Mouse (Mus musculus): ENCODE results near the gene Snx29. TPM values are rescaled to one million over a fixed set of nuclear protein-coding genes. Genes with fewer than 3 reads are reported as not detected.

The Snx29 gene
- polyA plus RNA-seq, 1 experiment from 2014 or later, result 10.2 TPM

- Histone ChIP-seq H3K27me3 (ENCODE audit: control insufficient read depth, insufficient read depth, low read length) (no peaks in the 10 kb centered on the region), H3K4me2 (ENCODE audit: low read depth, low read length) (no peak overlapping the region), H3K9ac (ENCODE audit: low read length) (no peak overlapping the region), H3K27ac (ENCODE audit: low read length) (no peak overlapping the region; the same call in 1 of the 2 replicates), H3K4me1 (ENCODE audit: control insufficient read depth, insufficient read depth, low read length) (peaks cover 7% of the 10 kb centered on the region; the same call in 1 of the 2 replicates), H3K9me3 (replicated peaks; ENCODE audit: control insufficient read depth, low read length) (no peaks in the 10 kb centered on the region), H3K36me3 (ENCODE audit: control insufficient read depth, insufficient read depth, low read length) (no peaks in the 10 kb centered on the region), H3K4me3 (replicated peaks; ENCODE audit: low read length) (no peak overlapping the region)
- ATAC-seq (ENCODE audit: insufficient read depth, low FRiP score), result no peak
- WGBS, result 70% methylated on average over 6 of the region's 6 CpGs
These were observed 151.3 kb downstream of the Snx29 start for GRCm38 (mm10) chr16:11473893-11474505.

GRCm38 (mm10) chr16:11475137-11475943, 152.6 kb downstream of the Snx29 start:
- H3K36me3 ChIP-seq (ENCODE audit: control insufficient read depth, insufficient read depth, low read length), result no peaks in the 10 kb centered on the region
- no peaks in the 10 kb centered on the region for H3K9me3 ChIP-seq (replicated peaks; ENCODE audit: control insufficient read depth, low read length)
- no peak overlapping the region for H3K9ac ChIP-seq (ENCODE audit: low read length)
- peak overlapping the region; percentile 46 for H3K27ac ChIP-seq (ENCODE audit: low read length)
- no peaks in the 10 kb centered on the region for H3K27me3 ChIP-seq (ENCODE audit: control insufficient read depth, insufficient read depth, low read length)
- no peak overlapping the region for H3K4me2 ChIP-seq (ENCODE audit: low read depth, low read length)
- WGBS, result 62% methylated on average over 10 of the region's 10 CpGs
- peaks cover 7% of the 10 kb centered on the region; the same call in 1 of the 2 replicates for H3K4me1 ChIP-seq (ENCODE audit: control insufficient read depth, insufficient read depth, low read length)
- no peak overlapping the region for H3K4me3 ChIP-seq (replicated peaks; ENCODE audit: low read length)
- peak; percentile 37; the same call in 1 of the 2 replicates for ATAC-seq (ENCODE audit: insufficient read depth, low FRiP score)

- no peaks in the 10 kb centered on the region for H3K36me3 ChIP-seq (ENCODE audit: control insufficient read depth, insufficient read depth, low read length)
These were observed 153.6 kb downstream of the Snx29 start for GRCm38 (mm10) chr16:11476314-11476713.

DNA sequence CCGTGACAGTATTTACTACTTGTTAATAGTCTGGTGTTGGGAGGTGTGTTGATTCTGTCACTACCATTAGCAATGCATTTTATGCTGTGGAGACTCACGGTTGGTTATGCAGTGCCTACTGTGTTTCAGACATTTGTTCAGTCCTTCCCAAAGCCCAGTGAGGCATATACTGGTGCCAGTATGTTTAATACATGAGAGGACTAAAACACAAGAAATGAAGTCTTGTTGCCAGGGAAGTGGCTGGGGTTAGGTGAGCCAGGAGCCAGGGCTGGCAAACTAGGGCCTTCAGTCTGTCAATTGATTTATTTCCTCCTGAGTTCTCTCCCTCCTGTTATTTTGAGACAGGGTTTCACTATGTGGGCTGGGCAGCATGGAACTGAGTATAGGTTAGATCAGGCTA, 154.3 kb downstream of the Snx29 start:
- no peak overlapping the region for H3K27ac ChIP-seq (ENCODE audit: low read length)
- ATAC-seq (ENCODE audit: insufficient read depth, low FRiP score), result no peak
- H3K4me2 ChIP-seq (ENCODE audit: low read depth, low read length), result no peak overlapping the region
- H3K4me1 ChIP-seq (ENCODE audit: control insufficient read depth, insufficient read depth, low read length), result peaks cover 7% of the 10 kb centered on the region; the same call in 1 of the 2 replicates
- H3K9ac ChIP-seq (ENCODE audit: low read length), result no peak overlapping the region
- H3K9me3 ChIP-seq (replicated peaks; ENCODE audit: control insufficient read depth, low read length), result no peaks in the 10 kb centered on the region
- no peaks in the 10 kb centered on the region for H3K27me3 ChIP-seq (ENCODE audit: control insufficient read depth, insufficient read depth, low read length)
- H3K4me3 ChIP-seq (replicated peaks; ENCODE audit: low read length), result no peak overlapping the region
- H3K36me3 ChIP-seq (ENCODE audit: control insufficient read depth, insufficient read depth, low read length), result no peaks in the 10 kb centered on the region
- 74% methylated on average over 2 of the region's 2 CpGs for WGBS

More at GRCm38 (mm10) chr16:11476314-11476713, 153.6 kb downstream of the Snx29 start:
- H3K27me3 ChIP-seq (ENCODE audit: control insufficient read depth, insufficient read depth, low read length), result no peaks in the 10 kb centered on the region
- H3K4me2 ChIP-seq (ENCODE audit: low read depth, low read length), result no peak overlapping the region
- H3K9ac ChIP-seq (ENCODE audit: low read length), result no peak overlapping the region
- H3K4me1 ChIP-seq (ENCODE audit: control insufficient read depth, insufficient read depth, low read length), result peaks cover 7% of the 10 kb centered on the region; the same call in 1 of the 2 replicates
- no peak for ATAC-seq (ENCODE audit: insufficient read depth, low FRiP score)
- 94% methylated on average over 1 of the region's 1 CpGs for WGBS
- H3K4me3 ChIP-seq (replicated peaks; ENCODE audit: low read length), result no peak overlapping the region
- peak overlapping the region; percentile 46 for H3K27ac ChIP-seq (ENCODE audit: low read length)
- H3K9me3 ChIP-seq (replicated peaks; ENCODE audit: control insufficient read depth, low read length), result no peaks in the 10 kb centered on the region

DNA sequence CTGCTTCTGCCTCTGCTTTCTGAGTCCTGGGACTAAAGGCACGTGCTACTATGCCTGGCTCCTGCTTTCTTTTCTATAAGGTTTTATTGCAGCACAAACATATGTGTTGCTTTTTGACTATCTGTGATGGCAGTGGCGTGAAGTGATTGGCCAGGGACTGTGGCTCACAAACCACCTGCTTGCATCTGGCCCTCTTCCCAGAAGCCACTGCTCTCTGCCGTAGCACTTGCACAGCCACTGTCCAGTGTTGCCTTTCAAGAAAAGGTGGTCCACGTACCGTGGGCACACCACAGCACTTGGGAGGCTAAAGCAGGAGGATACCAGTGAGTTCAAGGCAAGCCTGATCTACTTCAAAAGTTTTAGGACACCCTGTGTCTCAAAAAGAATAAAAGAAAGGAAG, 154.9 kb downstream of the Snx29 start:
- Histone ChIP-seq H3K36me3 (ENCODE audit: control insufficient read depth, insufficient read depth, low read length) (no peaks in the 10 kb centered on the region), H3K9ac (ENCODE audit: low read length) (no peak overlapping the region), H3K27ac (ENCODE audit: low read length) (no peak overlapping the region), H3K4me1 (ENCODE audit: control insufficient read depth, insufficient read depth, low read length) (peaks cover 7% of the 10 kb centered on the region; the same call in 1 of the 2 replicates), H3K27me3 (ENCODE audit: control insufficient read depth, insufficient read depth, low read length) (no peaks in the 10 kb centered on the region), H3K4me3 (replicated peaks; ENCODE audit: low read length) (no peak overlapping the region), H3K9me3 (replicated peaks; ENCODE audit: control insufficient read depth, low read length) (no peaks in the 10 kb centered on the region), H3K4me2 (ENCODE audit: low read depth, low read length) (no peak overlapping the region)
- no peak for ATAC-seq (ENCODE audit: insufficient read depth, low FRiP score)
- 85% methylated on average over 5 of the region's 5 CpGs for WGBS

DNA sequence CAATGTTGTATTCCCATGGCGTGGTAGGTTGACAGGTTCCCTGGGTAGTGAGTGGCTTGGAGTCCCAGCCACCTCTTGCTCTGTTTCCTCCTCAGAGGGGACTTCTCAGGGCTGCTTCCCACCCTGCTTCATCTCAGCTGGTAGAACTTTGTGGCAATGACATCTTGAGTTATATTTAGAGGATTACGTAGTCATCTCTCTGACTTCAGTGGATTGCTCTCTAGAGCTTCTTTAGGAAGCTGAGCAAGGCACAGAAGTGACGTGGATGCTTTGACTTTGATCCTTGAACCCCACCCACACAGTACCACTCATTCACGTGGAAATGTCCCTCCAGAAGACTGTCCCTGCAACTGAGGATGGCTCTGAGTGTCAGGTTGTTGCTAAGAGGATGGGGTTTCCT, 156.9 kb downstream of the Snx29 start:
- ATAC-seq (ENCODE audit: insufficient read depth, low FRiP score), result no peak
- Histone ChIP-seq H3K27ac (ENCODE audit: low read length) (no peak overlapping the region), H3K9ac (ENCODE audit: low read length) (no peak overlapping the region), H3K4me1 (ENCODE audit: control insufficient read depth, insufficient read depth, low read length) (peaks cover 7% of the 10 kb centered on the region; the same call in 1 of the 2 replicates), H3K27me3 (ENCODE audit: control insufficient read depth, insufficient read depth, low read length) (no peaks in the 10 kb centered on the region), H3K9me3 (replicated peaks; ENCODE audit: control insufficient read depth, low read length) (no peaks in the 10 kb centered on the region), H3K4me3 (replicated peaks; ENCODE audit: low read length) (no peak overlapping the region), H3K36me3 (ENCODE audit: control insufficient read depth, insufficient read depth, low read length) (no peaks in the 10 kb centered on the region), H3K4me2 (ENCODE audit: low read depth, low read length) (no peak overlapping the region)
- 82% methylated on average over 4 of the region's 4 CpGs for WGBS

GRCm38 (mm10) chr16:11482189-11482588, 159.5 kb downstream of the Snx29 start:
- no peak overlapping the region for H3K4me2 ChIP-seq (ENCODE audit: low read depth, low read length)
- no peak overlapping the region for H3K4me3 ChIP-seq (replicated peaks; ENCODE audit: low read length)
- no peaks in the 10 kb centered on the region for H3K27me3 ChIP-seq (ENCODE audit: control insufficient read depth, insufficient read depth, low read length)
- 78% methylated on average over 2 of the region's 2 CpGs for WGBS
- H3K27ac ChIP-seq (ENCODE audit: low read length), result no peak overlapping the region
- no peaks in the 10 kb centered on the region for H3K36me3 ChIP-seq (ENCODE audit: control insufficient read depth, insufficient read depth, low read length)
- H3K9me3 ChIP-seq (replicated peaks; ENCODE audit: control insufficient read depth, low read length), result no peaks in the 10 kb centered on the region
- no peak overlapping the region for H3K9ac ChIP-seq (ENCODE audit: low read length)
- H3K4me1 ChIP-seq (ENCODE audit: control insufficient read depth, insufficient read depth, low read length), result no peaks in the 10 kb centered on the region
- peak; percentile 53 for ATAC-seq (ENCODE audit: insufficient read depth, low FRiP score)

GRCm38 (mm10) chr16:11494895-11495294, 172.2 kb downstream of the Snx29 start:
- Histone ChIP-seq H3K9me3 (replicated peaks; ENCODE audit: control insufficient read depth, low read length) (no peaks in the 10 kb centered on the region), H3K36me3 (ENCODE audit: control insufficient read depth, insufficient read depth, low read length) (no peaks in the 10 kb centered on the region), H3K4me2 (ENCODE audit: low read depth, low read length) (no peak overlapping the region), H3K4me1 (ENCODE audit: control insufficient read depth, insufficient read depth, low read length) (no peaks in the 10 kb centered on the region), H3K9ac (ENCODE audit: low read length) (no peak overlapping the region), H3K27ac (ENCODE audit: low read length) (no peak overlapping the region), H3K4me3 (replicated peaks; ENCODE audit: low read length) (no peak overlapping the region), H3K27me3 (ENCODE audit: control insufficient read depth, insufficient read depth, low read length) (no peaks in the 10 kb centered on the region)
- no peak for ATAC-seq (ENCODE audit: insufficient read depth, low FRiP score)
- 59% methylated on average over 7 of the region's 7 CpGs for WGBS

DNA sequence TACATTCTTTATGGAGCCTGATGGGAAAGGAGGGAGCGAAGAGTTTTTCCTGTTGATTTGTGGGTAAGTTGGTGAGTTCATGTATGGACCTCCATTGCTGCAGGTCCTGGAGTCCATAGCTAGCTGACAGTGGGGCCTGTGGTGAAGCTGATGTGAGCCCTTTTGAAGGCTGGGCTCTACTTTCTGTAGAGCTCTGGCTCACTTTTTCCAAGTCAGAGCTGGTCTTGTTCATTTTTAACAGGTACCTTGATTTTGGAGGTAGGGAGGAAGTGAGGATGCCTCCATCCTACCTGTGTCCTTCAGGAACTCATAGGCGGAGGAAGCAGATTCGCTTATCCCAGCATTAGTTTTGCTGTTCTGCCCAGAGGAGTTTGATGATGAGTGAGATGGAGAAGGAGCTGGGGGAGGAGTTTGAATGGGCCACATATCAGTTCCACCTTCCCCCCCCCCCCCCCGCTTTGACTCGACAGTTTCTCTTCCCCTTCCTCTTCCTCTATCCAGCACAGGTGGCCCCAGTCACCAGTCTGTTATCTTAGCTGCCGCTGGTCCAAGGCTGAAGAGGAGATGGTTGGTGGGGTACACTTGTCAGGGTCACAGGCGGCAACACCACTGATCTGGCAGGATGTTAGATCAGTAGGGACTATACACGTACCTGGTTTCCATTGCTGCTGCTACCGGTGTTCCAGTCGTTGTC, 173.4 kb downstream of the Snx29 start:
- Histone ChIP-seq H3K36me3 (ENCODE audit: control insufficient read depth, insufficient read depth, low read length) (no peaks in the 10 kb centered on the region), H3K27me3 (ENCODE audit: control insufficient read depth, insufficient read depth, low read length) (no peaks in the 10 kb centered on the region), H3K9ac (ENCODE audit: low read length) (no peak overlapping the region), H3K4me3 (replicated peaks; ENCODE audit: low read length) (no peak overlapping the region), H3K27ac (ENCODE audit: low read length) (no peak overlapping the region), H3K4me1 (ENCODE audit: control insufficient read depth, insufficient read depth, low read length) (no peaks in the 10 kb centered on the region), H3K4me2 (ENCODE audit: low read depth, low read length) (no peak overlapping the region), H3K9me3 (replicated peaks; ENCODE audit: control insufficient read depth, low read length) (no peaks in the 10 kb centered on the region)
- WGBS, result 64% methylated on average over 10 of the region's 10 CpGs
- no peak for ATAC-seq (ENCODE audit: insufficient read depth, low FRiP score)
